Mouse (Mus musculus) right cerebral cortex, postnatal 4 days (tissue): ENCODE measurements around the gene Cdk17.
"Not testable (repeated sequence)": the region's sequence is repeated elsewhere in the genome, so short reads cannot be mapped to it uniquely, and the experiment has no call there.

Source experiments
- DNase-seq: peaks from one replicate; pipeline ENCODE4 v3.0.0-alpha.2; 2022

Cdk17 gene

GRCm38 (mm10) chr10:93143285-93143985 lies 17.2 kb upstream of the Cdk17 start:
- no peak for DNase-seq

GRCm38 (mm10) chr10:93143986-93144314 lies 16.7 kb upstream of the Cdk17 start:
- DNase-seq: no peak

GRCm38 (mm10) chr10:93144579-93144978 lies 16.1 kb upstream of the Cdk17 start:
- no peak for DNase-seq

GRCm38 (mm10) chr10:93145088-93145487 lies 15.6 kb upstream of the Cdk17 start:
- no peak for DNase-seq

- DNase-seq: no peak
Measured at GRCm38 (mm10) chr10:93146601-93147000, 14.1 kb upstream of the Cdk17 start.

GRCm38 (mm10) chr10:93147691-93148090 lies 13.0 kb upstream of the Cdk17 start:
- DNase-seq: no peak

- DNase-seq: no peak
Measured at GRCm38 (mm10) chr10:93149597-93149996, 11.1 kb upstream of the Cdk17 start.

- DNase-seq: no peak
Measured at GRCm38 (mm10) chr10:93151775-93152174, 8.9 kb upstream of the Cdk17 start.

GRCm38 (mm10) chr10:93152698-93153097 lies 8.0 kb upstream of the Cdk17 start:
- DNase-seq: no peak

GRCm38 (mm10) chr10:93153404-93153803 lies 7.3 kb upstream of the Cdk17 start:
- not testable (repeated sequence) for DNase-seq

- no peak for DNase-seq
Measured at GRCm38 (mm10) chr10:93159651-93160496, 801 bp upstream of the Cdk17 start.

- peak; percentile 91 for DNase-seq
Measured at GRCm38 (mm10) chr10:93160497-93160806, 223 bp upstream of the Cdk17 start.

- peak; percentile 62 for DNase-seq
Measured at GRCm38 (mm10) chr10:93161511-93162275, 1.0 kb downstream of the Cdk17 start.

GRCm38 (mm10) chr10:93162276-93162971 lies 1.7 kb downstream of the Cdk17 start:
- no peak for DNase-seq

GRCm38 (mm10) chr10:93162972-93163660 lies 2.4 kb downstream of the Cdk17 start:
- DNase-seq: no peak

GRCm38 (mm10) chr10:93163711-93164488 lies 3.2 kb downstream of the Cdk17 start:
- DNase-seq: no peak

- DNase-seq: no peak
Measured at GRCm38 (mm10) chr10:93165416-93166381, 5.0 kb downstream of the Cdk17 start.

- no peak for DNase-seq
Measured at GRCm38 (mm10) chr10:93166382-93166769, 5.7 kb downstream of the Cdk17 start.

GRCm38 (mm10) chr10:93167311-93167710 lies 6.6 kb downstream of the Cdk17 start:
- DNase-seq: no peak

GRCm38 (mm10) chr10:93168067-93168466 lies 7.4 kb downstream of the Cdk17 start:
- DNase-seq: no peak
